Mouse (Mus musculus) lung, postnatal 0 days (tissue): ENCODE measurements around the gene Dock9. TPM values are rescaled to one million over a fixed set of nuclear protein-coding genes. Genes with fewer than 3 reads are reported as not detected.
A peak's percentile ranks its signal among the peaks of the same experiment; 100 is the strongest.

Experiments
- ATAC-seq: fragments of 200-750 bp; cut with Nextera tagmentation; 2 replicates; pipeline ENCODE4 v1.8.0; 2017; ENCODE audit warnings: moderate library complexity
- DNase-seq: peaks from one replicate; pipeline ENCODE4 v3.0.0-alpha.2; 2016; ENCODE audit warnings: low spot score
- H3K27ac ChIP-seq: fragments of 300-500 bp; sonication (generic); 2 replicates; pipeline ENCODE4 v1.5.1; 2014; ENCODE audit warnings: antibody characterized with exemption, mild to moderate bottlenecking, low read length, mixed read lengths
- H3K27me3 ChIP-seq: fragments of 300-500 bp; sonication (generic); replicated peaks from 2 replicates; pipeline ENCODE4 v1.6.1; 2014; ENCODE audit warnings: low read length, mixed read lengths; ENCODE audit not compliant: insufficient read depth
- H3K36me3 ChIP-seq: fragments of 300-500 bp; sonication (generic); 2 replicates; pipeline ENCODE4 v1.6.1; 2014; ENCODE audit warnings: low read length, mixed read lengths; ENCODE audit not compliant: insufficient read depth
- H3K4me1 ChIP-seq: fragments of 300-500 bp; sonication (generic); 2 replicates; pipeline ENCODE4 v1.6.1; 2014; ENCODE audit warnings: antibody characterized with exemption, low read depth, low read length, mixed read lengths; ENCODE audit not compliant: insufficient read depth
- H3K4me2 ChIP-seq: fragments of 300-500 bp; sonication (generic); replicated peaks from 2 replicates; pipeline ENCODE4 v1.6.1; 2014; ENCODE audit warnings: low read depth, mild to moderate bottlenecking, low read length, moderate library complexity, mixed read lengths
- H3K4me3 ChIP-seq: fragments of 300-500 bp; sonication (generic); 2 replicates; pipeline ENCODE4 v1.5.1; 2014; ENCODE audit warnings: low read depth, low read length
- H3K9ac ChIP-seq: fragments of 300-500 bp; sonication (generic); replicated peaks from 2 replicates; pipeline ENCODE4 v1.6.1; 2014; ENCODE audit warnings: low read depth, mild to moderate bottlenecking
- H3K9me3 ChIP-seq: fragments of 300-500 bp; sonication (generic); 2 replicates; pipeline ENCODE4 v1.6.1; 2016; ENCODE audit warnings: low read length, mixed read lengths
- CTCF ChIP-seq: IDR thresholded peaks from 2 replicates; pipeline ENCODE4 v1.5.1; 2016; ENCODE audit warnings: antibody characterized with exemption, mild to moderate bottlenecking
- EP300 ChIP-seq: IDR thresholded peaks from 2 replicates; pipeline ENCODE4 v1.6.1; 2016; ENCODE audit warnings: antibody characterized with exemption, mild to moderate bottlenecking, control low read depth
- WGBS: fragments of 180-500 bp; shearing (Covaris S2); extraction: QIAGEN DNeasy Blood & Tissue Kit; methylation state at CpG from one replicate; pipeline ENCODE4 v1.1.7; 2014; 5-methylcytosine and 5-hydroxymethylcytosine counted together
- polyA plus RNA-seq: library from polyadenylated mRNA; unstranded; fragments of >200 nt; fragmentation: Nextera tagmentation; extraction: Ambion mirVana; gene quantifications from 2 replicates; pipeline ENCODE4 v1.2.1, GENCODE M21; 2015

Dock9 gene
- polyA plus RNA-seq, 1 experiment from 2014 or later, result 19.8 TPM

DNA sequence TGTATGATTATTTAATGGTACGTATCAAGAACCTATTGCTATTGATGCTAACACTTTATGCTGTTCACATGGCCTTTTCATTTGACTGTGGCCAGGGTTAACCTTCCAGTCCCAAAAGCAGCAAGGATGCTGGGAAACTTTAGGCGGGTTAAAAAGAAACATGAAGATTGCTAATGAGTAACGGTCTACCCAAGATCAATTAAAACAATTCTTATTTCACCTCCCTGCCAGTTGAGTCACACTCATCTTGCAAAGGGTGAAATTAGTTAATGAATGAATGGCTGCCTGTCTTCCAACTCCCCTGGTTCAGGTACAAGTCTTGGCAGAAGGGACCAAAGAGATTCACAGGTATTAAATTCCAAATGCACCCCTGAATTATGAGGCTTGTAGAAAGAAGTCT, 175.8 kb downstream of the Dock9 start:
- Histone ChIP-seq H3K9ac (no peak overlapping the region), H3K9me3 (no peaks in the 10 kb centered on the region), H3K27me3 (no peaks in the 10 kb centered on the region), H3K4me3 (no peak overlapping the region), H3K27ac (no peak overlapping the region), H3K36me3 (peaks cover 5% of the 10 kb centered on the region), H3K4me1 (no peaks in the 10 kb centered on the region), H3K4me2 (no peak overlapping the region)
- DNase-seq (no peak), ATAC-seq (no peak)
- WGBS, result 95% methylated on average over 3 of the region's 3 CpGs
- TF ChIP-seq CTCF, result no peak
- no peak for TF ChIP-seq EP300

- no peak for TF ChIP-seq CTCF
- TF ChIP-seq EP300, result no peak
- 71% methylated on average over 3 of the region's 3 CpGs for WGBS
- H3K9ac ChIP-seq, result no peak overlapping the region
Observed at GRCm38 (mm10) chr14:121620567-121620966, 177.1 kb downstream of the Dock9 start.

GRCm38 (mm10) chr14:121620157-121620556, 177.5 kb downstream of the Dock9 start:
- no peak for DNase-seq
- Histone ChIP-seq H3K36me3 (peaks cover 5% of the 10 kb centered on the region), H3K9ac (no peak overlapping the region), H3K4me2 (no peak overlapping the region), H3K4me1 (no peaks in the 10 kb centered on the region), H3K27ac (no peak overlapping the region), H3K4me3 (no peak overlapping the region), H3K9me3 (no peaks in the 10 kb centered on the region), H3K27me3 (no peaks in the 10 kb centered on the region)
- no peak for TF ChIP-seq EP300
- peak; percentile 54 for TF ChIP-seq CTCF
- 98% methylated on average over 7 of the region's 7 CpGs for WGBS
- no peak for ATAC-seq

More at GRCm38 (mm10) chr14:121620567-121620966, 177.1 kb downstream of the Dock9 start:
- DNase-seq (no peak), ATAC-seq (no peak)
- Histone ChIP-seq H3K4me3 (no peak overlapping the region), H3K36me3 (peaks cover 5% of the 10 kb centered on the region), H3K4me2 (no peak overlapping the region), H3K27me3 (no peaks in the 10 kb centered on the region), H3K9me3 (no peaks in the 10 kb centered on the region), H3K4me1 (no peaks in the 10 kb centered on the region), H3K27ac (no peak overlapping the region)

GRCm38 (mm10) chr14:121617645-121618390, 179.8 kb downstream of the Dock9 start:
- Histone ChIP-seq H3K9me3 (no peaks in the 10 kb centered on the region), H3K4me3 (no peak overlapping the region), H3K4me2 (no peak overlapping the region), H3K9ac (no peak overlapping the region), H3K27me3 (no peaks in the 10 kb centered on the region), H3K36me3 (peaks cover 5% of the 10 kb centered on the region), H3K4me1 (no peaks in the 10 kb centered on the region), H3K27ac (no peak overlapping the region)
- DNase-seq (no peak), ATAC-seq (no peak)
- TF ChIP-seq EP300 (no peak), CTCF (no peak)
- 59% methylated on average over 4 of the region's 4 CpGs for WGBS

DNA sequence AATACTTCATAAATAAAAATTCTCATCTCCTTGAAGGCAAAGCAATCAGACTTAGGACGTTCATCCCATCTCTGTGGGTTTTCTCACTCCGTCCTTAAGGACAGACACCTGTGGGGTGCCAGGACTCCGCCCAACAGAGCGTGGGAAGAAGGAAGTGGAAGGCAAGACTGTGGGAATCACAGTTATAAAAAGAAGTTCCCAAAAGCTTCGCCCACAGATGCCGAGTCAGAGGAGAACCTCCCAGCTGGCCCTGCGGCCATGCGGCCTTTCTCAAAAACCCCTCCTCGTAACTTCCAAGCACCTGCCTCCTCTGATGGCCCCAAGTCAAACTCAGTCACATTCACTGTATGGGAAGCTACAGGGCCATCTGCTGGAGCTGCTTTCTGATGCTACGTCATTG, 182.2 kb downstream of the Dock9 start:
- Histone ChIP-seq H3K4me2 (no peak overlapping the region), H3K4me3 (no peak overlapping the region), H3K27me3 (no peaks in the 10 kb centered on the region), H3K9me3 (no peaks in the 10 kb centered on the region), H3K27ac (no peak overlapping the region), H3K4me1 (no peaks in the 10 kb centered on the region), H3K9ac (no peak overlapping the region), H3K36me3 (no peaks in the 10 kb centered on the region; the same call in 1 of the 2 replicates)
- no peak for TF ChIP-seq CTCF
- TF ChIP-seq EP300, result no peak
- no peak for DNase-seq
- WGBS, result 77% methylated on average over 10 of the region's 10 CpGs
- ATAC-seq, result no peak

DNA sequence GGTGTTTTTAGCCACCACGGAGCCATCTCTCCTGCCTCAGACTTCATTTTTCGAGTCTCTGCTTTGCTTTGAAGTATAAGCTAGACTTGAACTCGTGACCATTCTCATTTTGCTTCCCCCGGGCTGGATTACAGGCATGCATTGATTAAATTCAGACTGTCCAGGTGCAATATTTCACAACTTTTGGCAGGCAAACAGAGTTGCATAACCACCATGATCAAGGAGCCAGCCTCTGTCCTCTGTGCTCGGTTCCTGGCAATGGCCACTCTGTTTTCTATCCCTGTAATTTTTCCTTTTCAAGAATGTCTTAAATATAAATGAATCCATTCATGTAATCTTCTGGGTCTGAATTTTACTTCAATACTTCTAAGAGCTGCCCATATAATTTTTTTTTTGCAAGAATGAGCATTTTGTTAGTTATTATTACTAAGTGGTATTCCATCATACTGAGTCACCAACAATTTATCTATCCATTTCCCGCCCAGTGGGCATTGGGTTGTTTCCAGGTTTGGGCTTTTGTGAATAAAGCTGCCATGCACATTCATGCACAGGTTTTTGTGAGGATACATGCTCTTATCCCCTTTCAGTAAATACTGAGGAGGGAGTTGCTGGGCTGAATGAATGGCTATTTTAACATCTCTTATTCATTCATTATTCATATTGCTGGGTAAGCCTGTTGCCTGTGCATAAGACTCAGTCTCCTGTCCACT, 183.0 kb downstream of the Dock9 start:
- TF ChIP-seq EP300, result no peak
- TF ChIP-seq CTCF, result no peak
- no peak overlapping the region for H3K4me2 ChIP-seq
- H3K27ac ChIP-seq, result no peak overlapping the region
- no peak for DNase-seq
- no peaks in the 10 kb centered on the region for H3K27me3 ChIP-seq
- no peaks in the 10 kb centered on the region; the same call in 1 of the 2 replicates for H3K36me3 ChIP-seq
- no peak overlapping the region for H3K4me3 ChIP-seq
- H3K4me1 ChIP-seq, result no peaks in the 10 kb centered on the region
- H3K9ac ChIP-seq, result no peak overlapping the region
- 70% methylated on average over 6 of the region's 6 CpGs for WGBS
- no peak for ATAC-seq
- no peaks in the 10 kb centered on the region for H3K9me3 ChIP-seq
